Mouse (Mus musculus): Measurements from ENCODE around the gene Pi4k2a.

- TF ChIP-seq MYOG (IDR thresholded peaks at IDR 0.05; ENCODE audit: control insufficient read depth in 1 of 3, insufficient read depth in 1 of 3, insufficient read length in 2 of 3, low read depth in 2 of 3) (no peak), SRF (IDR thresholded peaks at IDR 0.05; ENCODE audit: control insufficient read depth, insufficient read length, low read depth) (no peak), CEBPB (IDR thresholded peaks at IDR 0.05; ENCODE audit: insufficient read depth, poor library complexity, severe bottlenecking) (no peak), TCF3 (IDR thresholded peaks at IDR 0.05; ENCODE audit: insufficient read length, low read depth) (no peak), POLR2A (IDR thresholded peaks at IDR 0.05; ENCODE audit: insufficient read length, low read depth) (no peak), USF1 (IDR thresholded peaks at IDR 0.05; ENCODE audit: low read depth) (no peak), E2F4 (IDR thresholded peaks at IDR 0.05; ENCODE audit: insufficient read depth) (no peak), TCF12 (IDR thresholded peaks at IDR 0.05; ENCODE audit: insufficient read depth, poor library complexity, severe bottlenecking) (no peak)
Observed at GRCm38 (mm10) chr19:42118596-42118995, 28.3 kb downstream of the Pi4k2a start.

All from myocyte (in vitro differentiated cells).